Mouse (Mus musculus) megakaryocyte, embryonic 14.5 days (primary cell): ENCODE results near the gene Msl1.

Source experiments
- FLI1 ChIP-seq: IDR thresholded peaks from 2 replicates; pipeline ENCODE4 v1.6.1; 2012; ENCODE audit warnings: low read length, inconsistent platforms, mixed read lengths
- GATA1 ChIP-seq: IDR thresholded peaks from 3 replicates; pipeline ENCODE4 v1.6.1; 2012; ENCODE audit warnings: mixed read lengths, low read length, inconsistent platforms, borderline replicate concordance

DNA sequence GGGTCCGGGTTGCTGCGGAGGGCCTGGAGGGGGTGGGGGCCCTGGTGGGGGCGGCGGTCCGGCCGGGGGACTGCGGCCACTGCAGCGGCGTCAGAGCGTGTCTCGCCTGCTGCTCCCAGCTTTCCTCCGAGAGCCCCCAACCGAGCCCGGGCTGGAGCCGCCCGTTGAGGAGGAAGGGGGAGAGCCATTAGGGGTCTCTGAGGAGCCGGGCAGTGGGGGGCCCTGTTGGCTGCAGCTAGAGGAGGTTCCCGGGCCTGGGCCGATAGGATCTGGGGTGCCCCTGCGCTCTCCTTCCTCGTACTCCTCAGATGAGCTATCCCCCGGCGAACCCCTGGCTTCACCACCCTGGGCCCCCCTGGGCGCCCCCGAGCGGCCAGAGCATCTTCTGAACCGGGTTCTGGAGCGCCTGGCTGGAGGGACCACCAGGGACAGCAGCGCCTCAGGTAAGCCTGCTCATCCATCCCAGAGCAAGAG, 42.0 kb downstream of the Msl1 start:
- TF ChIP-seq GATA1: no peak
- no peak for TF ChIP-seq FLI1
